Mouse (Mus musculus) kidney, adult 2 months (tissue): ENCODE data around the gene Mill2. TPM values are rescaled to one million over a fixed set of nuclear protein-coding genes. Genes with fewer than 3 reads are reported as not detected.

ENCODE experiments used
- DNase-seq: peaks from one replicate; pipeline ENCODE4 v3.0.0; 2021
- H3K27ac ChIP-seq: fragments of 200-500 bp; 2 replicates; pipeline ENCODE4 v1.5.1; 2012; ENCODE audit warnings: low read depth, low read length, control low read depth, inconsistent platforms; ENCODE audit not compliant: insufficient read depth
- H3K27me3 ChIP-seq: fragments of 200-500 bp; replicated peaks from 2 replicates; pipeline ENCODE4 v1.6.1; 2012; ENCODE audit warnings: mild to moderate bottlenecking, moderate library complexity, low read length, inconsistent platforms; ENCODE audit not compliant: control insufficient read depth, insufficient read depth
- H3K36me3 ChIP-seq: fragments of 200-500 bp; 2 replicates; pipeline ENCODE4 v1.6.1; 2012; ENCODE audit warnings: mild to moderate bottlenecking, moderate library complexity, low read length, inconsistent platforms; ENCODE audit not compliant: control insufficient read depth, insufficient read depth
- H3K4me1 ChIP-seq: fragments of 200-500 bp; 2 replicates; pipeline ENCODE4 v1.6.1; 2011; ENCODE audit warnings: low read length; ENCODE audit not compliant: control insufficient read depth, insufficient read depth
- H3K4me3 ChIP-seq: fragments of 200-500 bp; 2 replicates; pipeline ENCODE4 v1.5.1; 2011; ENCODE audit warnings: mild to moderate bottlenecking, low read depth, low read length, control low read depth; ENCODE audit not compliant: insufficient read depth
- CTCF ChIP-seq: fragments of 200-500 bp; conservative IDR thresholded peaks from 2 replicates; pipeline ENCODE4 v1.5.1; 2011; ENCODE audit warnings: low read depth, mild to moderate bottlenecking, control low read depth, low read length, moderate library complexity, mixed read lengths; ENCODE audit not compliant: insufficient read depth, insufficient read length
- POLR2A ChIP-seq: fragments of 200-500 bp; IDR thresholded peaks from one replicate; pipeline ENCODE4 v1.6.1; 2011; ENCODE audit warnings: low read depth, low read length, control low read depth
- WGBS: fragments of 180-500 bp; shearing (Covaris S2); methylation state at CpG from one replicate; pipeline ENCODE4 v1.1.7; 2018; 5-methylcytosine and 5-hydroxymethylcytosine counted together
- polyA plus RNA-seq: library from polyadenylated mRNA; depleted of rRNA; stranded (reverse); fragments of >200 nt; gene quantifications from 2 replicates; pipeline ENCODE4 v1.2.3, GENCODE M21; 2012

The Mill2 gene
- polyA plus RNA-seq, 1 experiment, result 4.8 TPM

DNA sequence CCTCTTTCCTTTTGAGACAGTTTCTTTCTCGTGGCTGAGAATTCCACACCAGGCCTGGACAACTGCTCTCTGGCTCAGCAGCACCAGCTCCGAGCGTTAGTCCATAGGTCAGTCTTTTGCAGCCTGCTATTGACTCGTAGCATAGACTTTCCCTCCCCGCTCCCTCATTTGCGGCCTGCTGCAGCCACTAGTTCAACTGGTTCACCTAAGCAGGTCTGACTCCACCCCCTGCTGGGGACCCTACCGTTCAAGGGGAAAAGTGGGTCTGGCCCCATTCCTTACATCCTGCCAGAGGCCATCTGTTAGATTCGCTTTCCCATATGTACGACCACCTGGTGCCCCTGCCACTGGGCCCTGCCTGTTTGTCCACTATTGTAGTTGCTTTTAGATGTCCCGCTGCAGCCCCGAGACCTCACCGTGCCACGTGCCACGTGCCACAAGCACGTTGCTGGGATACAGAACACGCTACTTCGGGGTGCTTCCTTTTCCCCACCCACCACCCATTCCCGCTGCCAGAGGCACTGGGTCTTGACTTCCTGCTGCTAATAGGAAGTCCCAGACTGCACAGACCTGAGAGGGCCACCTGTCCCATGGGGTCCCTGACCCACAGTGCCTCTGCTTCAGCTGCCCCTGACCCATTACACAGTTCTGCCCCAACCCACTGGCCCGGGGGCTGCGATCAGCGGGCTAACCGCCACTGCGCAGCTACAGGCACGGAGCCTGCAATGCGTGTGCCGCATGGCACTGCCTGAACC is 11.8 kb upstream of the Mill2 start:
- TF ChIP-seq CTCF, result no peak
- no peak for TF ChIP-seq POLR2A
- Histone ChIP-seq H3K27me3 (no peaks in the 10 kb centered on the region), H3K36me3 (no peaks in the 10 kb centered on the region), H3K4me1 (no peaks in the 10 kb centered on the region), H3K27ac (no peak overlapping the region), H3K4me3 (no peak overlapping the region)
- DNase-seq, result no peak
- WGBS, result 69% methylated on average over 26 of the region's 26 CpGs

DNA sequence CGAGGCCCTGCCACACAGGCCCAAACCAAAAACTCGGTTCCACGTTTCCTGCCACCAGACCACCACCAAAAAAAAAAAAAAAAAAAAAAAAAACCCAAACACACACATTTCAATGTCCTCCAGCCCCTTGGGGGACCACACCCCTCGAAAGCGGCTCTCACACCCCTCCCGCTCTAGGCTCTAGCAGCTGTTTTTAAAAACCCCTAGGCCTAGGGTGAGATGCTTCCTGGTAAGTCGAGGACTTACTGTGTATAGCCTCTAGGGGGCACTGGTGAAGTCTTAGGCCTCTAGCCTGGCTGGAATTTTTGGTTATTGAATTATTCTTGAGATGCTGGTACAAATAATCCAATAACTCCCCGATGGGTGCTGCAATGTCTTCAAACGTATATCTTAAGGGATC is 11.2 kb upstream of the Mill2 start:
- 73% methylated on average over 9 of the region's 9 CpGs for WGBS
- H3K27me3 ChIP-seq, result no peaks in the 10 kb centered on the region
- no peak for TF ChIP-seq POLR2A
- TF ChIP-seq CTCF, result 0 out of 2 replicates have a peak, but pooled peaks have one; percentile 25
- H3K27ac ChIP-seq, result no peak overlapping the region
- H3K4me1 ChIP-seq, result no peaks in the 10 kb centered on the region
- no peaks in the 10 kb centered on the region for H3K36me3 ChIP-seq
- no peak overlapping the region for H3K4me3 ChIP-seq
- DNase-seq, result peak; percentile 7

DNA sequence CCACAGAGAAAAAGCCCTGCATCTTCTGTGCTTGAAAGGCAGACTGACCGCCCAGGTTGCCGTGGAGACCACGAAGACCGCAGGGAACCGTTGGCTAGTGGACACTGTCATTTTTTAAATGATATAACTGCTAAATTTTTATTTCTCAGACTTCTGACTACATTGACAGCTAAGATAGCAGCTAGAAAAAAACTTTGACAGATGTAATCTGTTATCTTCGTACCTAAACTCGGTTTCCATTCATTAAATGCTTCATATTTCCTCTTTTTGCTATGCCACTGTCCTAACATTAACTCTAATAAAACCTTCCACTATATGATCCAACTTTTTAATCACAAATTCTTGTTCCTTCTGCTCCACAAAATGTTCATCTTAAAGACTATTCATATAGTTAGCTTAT is 10.2 kb upstream of the Mill2 start:
- no peaks in the 10 kb centered on the region for H3K36me3 ChIP-seq
- H3K4me3 ChIP-seq, result no peak overlapping the region
- DNase-seq, result no peak
- H3K4me1 ChIP-seq, result no peaks in the 10 kb centered on the region
- no peaks in the 10 kb centered on the region for H3K27me3 ChIP-seq
- 83% methylated on average over 7 of the region's 7 CpGs for WGBS
- no peak overlapping the region for H3K27ac ChIP-seq
- TF ChIP-seq POLR2A (no peak), CTCF (no peak)

DNA sequence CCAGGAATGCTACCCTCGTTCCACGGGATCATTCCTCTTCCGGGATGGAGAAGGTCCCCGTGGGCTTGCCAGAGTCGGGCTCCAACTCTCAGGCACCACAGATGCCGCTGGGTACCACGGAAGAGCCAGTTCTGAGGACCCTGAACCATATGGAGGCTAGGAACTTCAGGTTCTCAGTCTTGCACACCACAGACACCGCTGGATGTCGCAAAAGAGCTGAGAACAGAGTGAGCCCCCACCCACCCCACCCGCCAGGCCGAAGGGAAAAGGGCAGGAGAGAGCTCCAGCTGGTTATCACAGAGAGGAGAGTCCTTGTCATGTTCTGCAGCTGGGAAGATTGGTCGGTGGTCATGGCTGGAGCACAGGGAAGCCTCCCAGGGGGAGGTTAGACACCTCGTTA is 7.5 kb upstream of the Mill2 start:
- DNase-seq, result no peak
- no peak overlapping the region for H3K27ac ChIP-seq
- no peaks in the 10 kb centered on the region for H3K27me3 ChIP-seq
- 43% methylated on average over 13 of the region's 13 CpGs for WGBS
- H3K4me3 ChIP-seq, result no peak overlapping the region
- no peaks in the 10 kb centered on the region for H3K36me3 ChIP-seq
- no peaks in the 10 kb centered on the region for H3K4me1 ChIP-seq
- TF ChIP-seq POLR2A (no peak), CTCF (0 out of 2 replicates have a peak, but pooled peaks have one; percentile 17)

DNA sequence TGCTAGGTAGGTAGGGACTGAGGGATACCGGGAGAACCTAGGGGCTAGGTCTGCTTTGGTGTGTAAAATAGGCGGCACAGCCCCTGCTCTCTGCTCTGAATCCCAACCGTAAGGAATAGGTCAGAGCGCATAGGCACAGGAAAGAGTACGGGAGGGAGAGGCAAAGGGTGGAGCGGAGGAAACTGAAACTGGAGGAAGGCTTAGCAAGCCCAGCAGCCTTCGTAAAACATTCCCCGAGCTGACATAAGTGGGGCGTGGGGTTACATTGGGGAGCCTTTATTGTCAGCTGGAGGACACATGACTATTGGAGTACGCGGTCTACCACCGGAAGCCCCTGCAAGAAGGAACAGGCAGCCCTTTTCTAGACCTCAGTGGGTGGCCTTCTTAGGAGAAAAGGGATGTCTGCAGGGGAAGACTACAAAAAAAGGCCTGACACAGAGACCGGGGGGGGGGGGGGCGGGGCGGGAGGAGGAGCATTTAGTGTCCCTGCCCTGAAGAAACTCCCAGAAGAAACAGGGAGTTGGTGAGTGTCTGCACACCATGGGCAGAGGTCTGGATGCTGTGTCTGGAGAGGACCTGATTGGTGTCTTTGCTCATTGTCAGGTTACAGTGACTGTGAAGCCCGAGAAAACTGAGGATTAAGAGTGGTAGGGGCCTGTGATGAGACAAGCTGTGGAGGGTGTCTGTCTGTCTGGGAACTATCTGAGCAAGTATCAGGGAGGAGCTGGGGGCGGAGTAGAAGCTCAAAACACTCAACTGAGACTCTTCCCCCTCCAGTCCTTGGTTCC is 814 bp downstream of the Mill2 start:
- TF ChIP-seq POLR2A (no peak), CTCF (no peak)
- no peaks in the 10 kb centered on the region for H3K27me3 ChIP-seq
- peak; percentile 75 for DNase-seq
- no peaks in the 10 kb centered on the region for H3K4me1 ChIP-seq
- H3K4me3 ChIP-seq, result peak overlapping the region; percentile 54
- 5% methylated on average over 14 of the region's 17 CpGs for WGBS
- peak overlapping the region; percentile 82 for H3K27ac ChIP-seq
- H3K36me3 ChIP-seq, result no peaks in the 10 kb centered on the region

DNA sequence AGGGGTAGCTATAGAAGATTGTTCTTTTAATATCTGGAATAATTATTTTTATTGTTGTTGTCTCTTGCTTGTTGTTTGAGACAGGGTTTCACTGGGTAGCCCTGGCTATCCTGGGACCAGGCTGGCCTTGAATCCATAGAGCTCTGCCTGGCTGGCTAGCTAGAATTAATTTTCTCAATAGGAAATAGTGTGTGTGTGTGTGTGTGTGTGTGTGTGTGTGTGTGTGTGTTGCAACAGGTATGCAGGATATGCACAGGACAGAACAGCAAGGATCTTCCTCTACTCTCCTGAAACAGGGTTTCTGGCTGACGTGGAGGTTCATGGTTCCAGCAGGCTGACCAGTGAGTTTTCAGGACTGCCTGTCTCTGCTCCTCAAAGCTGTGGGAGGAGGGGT is 1.4 kb downstream of the Mill2 start:
- DNase-seq, result no peak
- no peaks in the 10 kb centered on the region for H3K4me1 ChIP-seq
- peak overlapping the region; percentile 54; the same call in 1 of the 2 replicates for H3K4me3 ChIP-seq
- no peaks in the 10 kb centered on the region for H3K27me3 ChIP-seq
- TF ChIP-seq CTCF (no peak), POLR2A (no peak)
- H3K27ac ChIP-seq, result no peak overlapping the region
- WGBS, result 59% methylated on average over 1 of the region's 1 CpGs
- H3K36me3 ChIP-seq, result no peaks in the 10 kb centered on the region

DNA sequence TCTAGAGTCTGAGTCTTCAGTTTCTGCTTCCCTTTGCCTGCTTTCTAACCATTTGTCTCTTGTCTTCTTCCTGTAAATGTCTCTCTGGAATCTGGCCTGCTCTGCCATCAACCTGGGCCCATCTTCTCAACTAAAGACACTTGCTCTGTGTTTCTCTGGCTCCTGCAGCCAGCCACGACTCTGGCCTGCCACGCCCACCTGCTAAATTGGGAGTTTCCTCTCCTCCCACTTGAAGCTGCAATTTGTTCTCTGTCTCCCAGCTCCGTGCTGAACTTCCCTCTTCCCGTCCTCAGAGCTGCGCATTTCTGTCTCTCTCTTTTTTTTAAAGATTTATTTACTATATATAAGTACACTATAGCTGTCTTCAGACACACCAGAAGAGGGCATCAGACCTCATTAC is 5.0 kb downstream of the Mill2 start:
- H3K36me3 ChIP-seq, result no peaks in the 10 kb centered on the region
- no peaks in the 10 kb centered on the region for H3K27me3 ChIP-seq
- 22% methylated on average over 5 of the region's 5 CpGs for WGBS
- no peak for TF ChIP-seq POLR2A
- DNase-seq, result no peak
- no peaks in the 10 kb centered on the region for H3K4me1 ChIP-seq
- H3K4me3 ChIP-seq, result no peak overlapping the region
- no peak overlapping the region for H3K27ac ChIP-seq
